Mouse (Mus musculus) midbrain, embryonic 14.5 days (tissue): ENCODE data around the gene Cda. TPM values are rescaled to one million over a fixed set of nuclear protein-coding genes. Genes with fewer than 3 reads are reported as not detected.

Experiments used
- ATAC-seq: fragments of 200-750 bp; cut with Nextera tagmentation; 2 replicates; pipeline ENCODE4 v1.8.0; 2017; ENCODE audit warnings: moderate number of reproducible peaks, moderate library complexity; ENCODE audit not compliant: low FRiP score, low TSS enrichment
- DNase-seq: peaks from one replicate; pipeline ENCODE4 v3.0.0-alpha.2; 2015
- H3K27ac ChIP-seq: fragments of 300-500 bp; sonication (generic); replicated peaks from 2 replicates; pipeline ENCODE4 v1.5.1; 2014; ENCODE audit warnings: mild to moderate bottlenecking, low read depth, low read length, moderate library complexity
- H3K27me3 ChIP-seq: fragments of 300-500 bp; sonication (generic); 2 replicates; pipeline ENCODE4 v1.6.1; 2014; ENCODE audit warnings: low read length, control low read depth, mixed read lengths; ENCODE audit not compliant: control insufficient read depth, insufficient read depth
- H3K36me3 ChIP-seq: fragments of 300-500 bp; sonication (generic); 2 replicates; pipeline ENCODE4 v1.6.1; 2014; ENCODE audit warnings: low read length, control low read depth; ENCODE audit not compliant: control insufficient read depth, insufficient read depth
- H3K4me1 ChIP-seq: fragments of 300-500 bp; sonication (generic); 2 replicates; pipeline ENCODE4 v1.6.1; 2014; ENCODE audit warnings: mild to moderate bottlenecking, antibody characterized with exemption, low read length, control low read depth; ENCODE audit not compliant: control insufficient read depth, insufficient read depth
- H3K4me2 ChIP-seq: fragments of 300-500 bp; sonication (generic); 2 replicates; pipeline ENCODE4 v1.6.1; 2014; ENCODE audit warnings: mild to moderate bottlenecking, low read length, moderate library complexity
- H3K4me3 ChIP-seq: fragments of 300-500 bp; sonication (generic); replicated peaks from 2 replicates; pipeline ENCODE4 v1.5.1; 2014; ENCODE audit warnings: low read depth, low read length
- H3K9ac ChIP-seq: fragments of 300-500 bp; sonication (generic); replicated peaks from 2 replicates; pipeline ENCODE4 v1.6.1; 2014; ENCODE audit warnings: mild to moderate bottlenecking, low read length, moderate library complexity
- H3K9me3 ChIP-seq: fragments of 300-500 bp; sonication (generic); 2 replicates; pipeline ENCODE4 v1.6.1; 2016; ENCODE audit warnings: low read length, control low read depth, mixed read lengths; ENCODE audit not compliant: control insufficient read depth
- WGBS: fragments of 180-500 bp; shearing (Covaris S2); extraction: QIAGEN DNeasy Blood & Tissue Kit; methylation state at CpG from one replicate; pipeline ENCODE4 v1.1.7; 2014; 5-methylcytosine and 5-hydroxymethylcytosine counted together
- polyA plus RNA-seq: library from polyadenylated mRNA; unstranded; fragments of >200 nt; fragmentation: Nextera tagmentation; extraction: Ambion mirVana; gene quantifications from 2 replicates; pipeline ENCODE4 v1.2.1, GENCODE M21; 2014

The Cda gene
- polyA plus RNA-seq, result 2.4 and 4.6 TPM in 2 replicates

- 13% methylated on average over 34 of the region's 34 CpGs for WGBS
These were observed at the start of gene Cda for GRCm38 (mm10) chr4:138367641-138368497. Gene Cda (minus strand): TSS chr4:138367992.

GRCm38 (mm10) chr4:138416414-138416813, 48.6 kb upstream of the Cda start:
- no peak for DNase-seq
- no peak overlapping the region for H3K4me3 ChIP-seq

More at GRCm38 (mm10) chr4:138367641-138368497, at the start of gene Cda:
- DNase-seq (peak; percentile 74), ATAC-seq (no peak)
- peaks cover 13% of the 10 kb centered on the region; the same call in 1 of the 2 replicates for H3K27me3 ChIP-seq
- no peak within 1 kb of the TSS for H3K27ac ChIP-seq
- H3K9me3 ChIP-seq, result no peaks in the 10 kb centered on the region
- H3K4me1 ChIP-seq, result peaks cover 7% of the 10 kb centered on the region; the same call in 1 of the 2 replicates
- H3K4me2 ChIP-seq, result peak within 1 kb of the TSS; percentile 53
- H3K4me3 ChIP-seq, result peak within 1 kb of the TSS; percentile 27
- H3K36me3 ChIP-seq, result no peaks in the 10 kb centered on the region
- peak within 1 kb of the TSS; percentile 26; the same call in 1 of the 2 replicates for H3K9ac ChIP-seq

GRCm38 (mm10) chr4:138415991-138416390, 48.2 kb upstream of the Cda start:
- peaks cover 8% of the 10 kb centered on the region; the same call in 1 of the 2 replicates for H3K4me1 ChIP-seq
- no peak overlapping the region for H3K27ac ChIP-seq
- no peak overlapping the region for H3K4me3 ChIP-seq
- no peaks in the 10 kb centered on the region for H3K27me3 ChIP-seq
- no peaks in the 10 kb centered on the region for H3K36me3 ChIP-seq
- no peaks in the 10 kb centered on the region for H3K9me3 ChIP-seq
- DNase-seq (no peak), ATAC-seq (no peak)
- H3K4me2 ChIP-seq, result no peak overlapping the region
- H3K9ac ChIP-seq, result no peak overlapping the region
- 73% methylated on average over 3 of the region's 3 CpGs for WGBS

More at GRCm38 (mm10) chr4:138416414-138416813, 48.6 kb upstream of the Cda start:
- no peak for ATAC-seq
- Histone ChIP-seq H3K9ac (no peak overlapping the region), H3K27ac (no peak overlapping the region), H3K4me2 (no peak overlapping the region), H3K36me3 (no peaks in the 10 kb centered on the region), H3K4me1 (peaks cover 8% of the 10 kb centered on the region; the same call in 1 of the 2 replicates), H3K27me3 (0 out of 2 replicates have a peak, but pooled peaks cover 2% of the 10 kb centered on the region), H3K9me3 (no peaks in the 10 kb centered on the region)
- WGBS, result 54% methylated on average over 5 of the region's 5 CpGs

GRCm38 (mm10) chr4:138414725-138415124, 46.9 kb upstream of the Cda start:
- Histone ChIP-seq H3K27ac (peak overlapping the region; percentile 64; the same call in 1 of the 2 replicates), H3K36me3 (no peaks in the 10 kb centered on the region), H3K4me2 (peak overlapping the region; percentile 4; the same call in 1 of the 2 replicates), H3K4me1 (peaks cover 8% of the 10 kb centered on the region; the same call in 1 of the 2 replicates), H3K9ac (0 out of 2 replicates have a peak overlapping the region, but pooled peaks have one; percentile 16), H3K9me3 (no peaks in the 10 kb centered on the region), H3K27me3 (no peaks in the 10 kb centered on the region), H3K4me3 (no peak overlapping the region)
- WGBS, result 21% methylated on average over 6 of the region's 6 CpGs
- DNase-seq (no peak), ATAC-seq (no peak)

- Histone ChIP-seq H3K4me3 (no peak overlapping the region), H3K4me1 (no peaks in the 10 kb centered on the region), H3K9ac (no peak overlapping the region), H3K27ac (no peak overlapping the region), H3K4me2 (no peak overlapping the region), H3K36me3 (no peaks in the 10 kb centered on the region), H3K9me3 (no peaks in the 10 kb centered on the region), H3K27me3 (no peaks in the 10 kb centered on the region)
- DNase-seq (no peak), ATAC-seq (no peak)
- WGBS, result 54% methylated on average over 7 of the region's 7 CpGs
These were observed 43.8 kb upstream of the Cda start for GRCm38 (mm10) chr4:138411504-138412121.

GRCm38 (mm10) chr4:138411011-138411410, 43.2 kb upstream of the Cda start:
- WGBS, result 18% methylated on average over 5 of the region's 5 CpGs
- no peak for ATAC-seq

GRCm38 (mm10) chr4:138407479-138408194, 39.8 kb upstream of the Cda start:
- Histone ChIP-seq H3K27me3 (no peaks in the 10 kb centered on the region), H3K4me3 (no peak overlapping the region), H3K9me3 (no peaks in the 10 kb centered on the region), H3K27ac (no peak overlapping the region), H3K4me1 (no peaks in the 10 kb centered on the region), H3K4me2 (no peak overlapping the region), H3K9ac (no peak overlapping the region), H3K36me3 (no peaks in the 10 kb centered on the region)
- no peak for ATAC-seq
- DNase-seq, result no peak
- WGBS, result 83% methylated on average over 11 of the region's 13 CpGs

More at GRCm38 (mm10) chr4:138411011-138411410, 43.2 kb upstream of the Cda start:
- Histone ChIP-seq H3K4me3 (no peak overlapping the region), H3K27ac (no peak overlapping the region), H3K9me3 (no peaks in the 10 kb centered on the region), H3K4me1 (no peaks in the 10 kb centered on the region), H3K36me3 (no peaks in the 10 kb centered on the region), H3K4me2 (no peak overlapping the region), H3K9ac (no peak overlapping the region), H3K27me3 (no peaks in the 10 kb centered on the region)
- DNase-seq, result no peak

- Histone ChIP-seq H3K9ac (no peak overlapping the region), H3K4me2 (no peak overlapping the region), H3K4me3 (no peak overlapping the region), H3K27me3 (no peaks in the 10 kb centered on the region), H3K36me3 (no peaks in the 10 kb centered on the region), H3K9me3 (no peaks in the 10 kb centered on the region), H3K27ac (no peak overlapping the region), H3K4me1 (no peaks in the 10 kb centered on the region)
- DNase-seq (no peak), ATAC-seq (no peak)
- 0% methylated on average over 2 of the region's 2 CpGs for WGBS
These were observed 37.0 kb upstream of the Cda start for GRCm38 (mm10) chr4:138404806-138405205.
